Mouse (Mus musculus) adrenal gland, adult 18-20 months (tissue): ENCODE measurements around the gene Gm17571. TPM values are rescaled to one million over a fixed set of nuclear protein-coding genes. Genes with fewer than 3 reads are reported as not detected.
A peak's percentile ranks its signal among the peaks of the same experiment; 100 is the strongest.

Experiments
- DNase-seq, 2 experiments: peaks; one replicate each; pipeline ENCODE4 v3.0.0; 2021 to 2022; ENCODE audit warnings: low spot score in 2 of 2
- total RNA-seq, 2 experiments: library from RNA; stranded (reverse); gene quantifications; 1 replicate in 1 of 2; 2 replicates in 1 of 2; pipeline ENCODE4 v1.2.3; 2021

Gene Gm17571
- total RNA-seq, 2 experiments from 2014 or later = not detected

GRCm38 (mm10) chr9:13457774-13458173, 11.2 kb upstream of the Gm17571 start:
- DNase-seq = no peak

DNA sequence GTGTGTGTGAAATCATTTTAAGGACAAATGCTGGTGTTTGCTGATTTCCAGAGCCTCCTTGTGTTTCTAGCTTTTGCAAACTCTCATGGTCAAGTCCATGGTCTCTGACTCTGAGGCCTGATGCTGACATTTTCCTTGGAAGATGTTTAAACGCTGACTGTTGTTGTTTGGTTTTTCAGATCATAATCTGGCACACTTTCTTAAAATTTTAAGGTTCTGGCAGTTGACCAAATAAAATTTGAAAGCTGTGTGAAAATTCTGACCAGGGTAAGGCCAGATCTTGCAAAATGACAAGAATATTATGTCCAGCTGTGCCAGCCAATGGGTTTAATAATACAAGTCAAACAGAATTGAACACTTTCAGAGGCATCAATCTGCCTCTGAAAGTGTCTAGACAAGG, 8.7 kb upstream of the Gm17571 start:
- DNase-seq = no peak

DNA sequence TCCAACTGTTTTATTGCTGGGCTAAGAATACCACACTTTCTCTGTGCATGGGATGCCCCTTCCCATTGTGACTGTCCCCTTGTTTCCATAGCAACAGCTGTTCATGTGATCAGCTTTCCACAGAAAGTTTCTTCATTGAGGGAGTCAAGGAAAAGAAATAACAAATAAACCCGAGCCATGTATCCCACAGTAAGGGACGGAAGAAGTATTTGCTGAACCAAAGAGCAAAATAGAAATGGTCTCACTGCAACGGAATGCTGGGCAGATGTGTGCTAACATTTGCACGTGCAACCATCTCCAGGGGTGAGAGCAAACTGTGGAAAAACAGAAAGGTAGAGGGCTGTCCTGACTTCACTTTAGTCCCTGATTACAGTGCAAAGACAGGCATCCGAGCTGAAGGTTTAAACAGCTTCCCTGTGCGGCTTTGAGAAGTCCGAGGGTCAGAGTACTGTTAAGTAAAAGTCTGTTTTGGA, 8.1 kb upstream of the Gm17571 start:
- no peak for DNase-seq

DNA sequence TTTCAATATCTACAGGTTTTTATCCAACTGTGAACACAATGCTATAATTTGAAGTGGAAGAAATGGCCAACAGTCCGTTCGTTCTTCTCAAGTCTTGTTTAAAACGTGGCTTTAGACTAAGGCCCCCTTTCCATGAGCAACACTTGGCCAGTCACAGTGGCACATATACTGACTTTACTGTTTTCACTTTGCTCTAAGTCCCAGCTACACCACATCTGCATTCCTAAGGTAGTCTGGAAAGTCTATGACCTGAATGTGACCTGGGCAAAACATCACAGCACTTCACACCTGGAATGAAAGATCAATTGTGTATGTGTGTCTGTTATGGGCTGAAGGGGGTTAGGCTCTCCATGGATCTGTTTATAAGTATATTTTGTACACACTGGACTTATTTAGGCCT, 2.2 kb upstream of the Gm17571 start:
- DNase-seq = no peak

DNA sequence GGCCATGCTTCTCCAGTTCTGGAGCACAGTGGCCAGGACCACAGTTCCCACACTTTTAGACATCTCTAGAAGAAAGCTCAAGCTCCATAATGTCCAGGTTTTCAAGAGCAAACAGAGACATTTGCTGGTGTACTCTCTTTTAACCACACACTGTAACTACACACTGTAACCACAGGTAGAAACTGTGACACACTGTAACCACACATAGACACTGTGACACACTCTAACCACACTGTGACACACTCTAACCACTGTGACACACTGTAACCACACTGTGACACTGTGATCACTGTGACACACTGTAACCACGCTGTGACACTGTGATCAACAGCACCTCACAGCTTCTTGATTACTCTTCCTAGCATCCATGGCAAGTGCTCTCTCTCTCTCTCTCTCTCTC, 317 bp downstream of the Gm17571 start:
- no peak for DNase-seq

- no peak for DNase-seq
Measured at GRCm38 (mm10) chr9:13443484-13444211, 2.9 kb downstream of the Gm17571 start.

- DNase-seq = no peak
Measured at GRCm38 (mm10) chr9:13442012-13442735, 4.4 kb downstream of the Gm17571 start.

DNA sequence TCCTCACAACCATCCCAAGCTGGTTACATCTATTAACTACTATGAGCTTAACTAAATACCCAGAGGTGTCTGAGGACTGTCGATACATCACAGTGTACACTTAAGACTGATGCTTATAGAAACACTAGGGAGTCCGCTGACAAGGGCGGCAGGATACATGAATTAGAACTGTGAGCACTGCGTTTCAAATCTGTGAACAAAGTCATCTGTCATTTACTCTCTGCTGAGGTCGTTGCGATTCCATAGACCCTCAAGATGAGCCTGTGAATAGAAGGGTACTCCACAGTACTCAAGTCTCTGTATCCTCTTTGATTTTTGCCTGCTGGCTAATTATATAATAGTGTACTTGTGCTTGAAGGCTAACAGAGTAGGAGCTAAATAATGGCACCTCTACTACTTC, 5.6 kb downstream of the Gm17571 start:
- no peak for DNase-seq

- DNase-seq = peak in 1 of 2 experiments; percentile 45
Measured at GRCm38 (mm10) chr9:13433501-13434090, 13.0 kb downstream of the Gm17571 start.

DNA sequence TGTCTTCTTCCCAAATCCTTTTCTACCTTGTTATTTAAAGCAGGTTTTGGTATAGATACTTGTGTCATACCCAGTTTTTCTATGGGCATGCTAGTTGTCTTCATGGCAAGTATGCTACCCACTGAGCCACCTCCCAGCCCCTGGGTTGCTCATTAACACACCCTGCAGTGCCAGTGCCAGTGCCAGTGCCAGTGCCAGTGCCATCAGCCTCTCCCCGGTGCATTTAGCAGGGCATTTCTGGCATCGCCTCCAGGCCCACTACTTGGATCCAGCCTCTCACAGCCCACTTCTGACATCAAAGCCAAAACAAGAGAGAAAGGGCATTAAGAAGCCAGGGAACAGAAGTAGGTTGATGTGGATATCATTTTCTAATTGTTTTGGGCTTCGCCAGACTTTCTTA, 14.9 kb downstream of the Gm17571 start:
- no peak for DNase-seq

- DNase-seq = no peak
Measured at GRCm38 (mm10) chr9:13430744-13431143, 15.8 kb downstream of the Gm17571 start.

DNA sequence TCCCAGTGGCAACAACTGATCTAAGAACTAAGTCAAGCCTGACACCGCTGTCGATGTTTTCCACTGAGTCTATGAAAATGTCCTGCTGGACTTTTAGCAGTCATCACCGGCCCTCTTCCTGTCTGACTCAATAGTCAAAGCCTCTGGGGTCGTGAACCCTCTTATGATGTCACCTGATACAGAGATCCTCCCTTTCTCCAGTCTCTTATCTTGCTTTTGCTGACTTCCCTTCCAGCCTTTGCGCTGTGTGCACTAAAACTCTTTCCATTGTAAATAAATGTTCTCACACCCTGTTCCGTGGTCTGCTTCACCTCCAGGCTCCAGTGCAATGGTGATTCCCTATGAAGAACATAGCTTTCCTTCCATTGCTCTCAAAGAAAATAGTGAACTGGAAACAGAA, 16.3 kb downstream of the Gm17571 start:
- no peak for DNase-seq

- no peak for DNase-seq
Measured at GRCm38 (mm10) chr9:13429477-13430125, 17.0 kb downstream of the Gm17571 start.

DNA sequence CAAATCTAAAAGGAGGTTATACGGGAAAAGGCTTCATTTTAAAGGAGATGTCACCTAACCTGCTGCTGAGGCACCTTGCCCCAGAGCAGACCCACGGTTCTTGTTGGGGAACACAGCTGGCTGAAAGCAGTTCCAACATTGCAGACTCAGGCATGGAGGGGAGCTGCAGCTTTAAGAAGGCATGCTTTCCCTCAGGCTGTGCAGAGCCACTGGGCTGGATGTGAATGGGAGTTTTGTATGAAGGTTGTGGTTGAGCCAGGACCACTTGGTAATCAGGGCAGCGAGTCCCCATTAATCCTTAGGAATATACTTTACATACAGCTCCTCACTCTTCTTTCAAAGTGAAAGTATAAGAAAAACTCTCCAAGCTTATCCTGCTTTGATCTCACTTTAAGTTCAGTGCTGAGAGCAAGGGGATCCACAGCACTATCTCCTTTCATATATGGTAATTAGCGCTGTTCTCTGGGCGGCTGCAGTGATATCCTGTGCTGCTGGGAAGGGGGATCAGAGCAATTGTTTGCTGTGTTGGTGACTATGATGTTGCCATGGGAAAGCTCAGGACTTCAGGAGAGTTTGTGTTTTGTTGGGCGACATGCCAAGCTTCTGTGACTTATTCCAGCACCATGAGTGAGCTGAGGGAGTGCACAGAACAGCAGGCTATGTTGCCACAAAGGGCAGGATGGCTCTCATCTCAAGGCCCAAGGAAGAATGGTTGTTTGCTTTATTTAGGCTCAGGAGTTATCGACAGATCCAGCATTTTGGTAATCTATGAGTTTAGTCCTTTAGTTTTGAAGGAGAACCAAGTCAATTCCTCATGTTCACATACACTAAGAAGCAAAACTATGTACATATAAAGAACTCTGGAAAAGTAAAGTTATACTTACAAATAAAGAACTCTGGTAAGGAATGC, 21.3 kb downstream of the Gm17571 start:
- peak; percentile 50 to 53 for DNase-seq

DNA sequence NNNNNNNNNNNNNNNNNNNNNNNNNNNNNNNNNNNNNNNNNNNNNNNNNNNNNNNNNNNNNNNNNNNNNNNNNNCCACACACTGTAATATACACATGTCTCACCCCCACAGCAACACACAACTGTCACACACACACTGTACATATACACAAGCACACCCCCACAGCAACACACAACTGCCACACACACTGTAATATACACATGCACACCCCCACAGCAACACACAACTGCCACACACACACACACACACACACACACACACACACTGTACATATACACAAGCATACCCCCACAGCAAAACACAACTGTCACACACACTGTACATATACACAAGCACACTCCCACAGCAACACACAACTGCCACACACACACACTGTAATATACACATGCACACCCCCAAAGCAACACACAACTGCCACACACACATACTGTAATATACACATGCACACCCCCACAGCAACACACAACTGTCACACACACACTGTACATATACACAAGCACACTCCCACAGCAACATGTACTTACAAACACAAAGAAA, 32.3 kb downstream of the Gm17571 start:
- DNase-seq = no peak

Other genes starting within 250 kb of the Gm17571 start
- 1 to 10 TPM; 5.9 to 6.6 TPM for gene Jrkl, start 200.9 kb downstream of the Gm17571 start, total RNA-seq
- gene Ccdc82, start 199.8 kb downstream of the Gm17571 start, total RNA-seq = 10 to 100 TPM; 14.4 to 15.2 TPM
- gene Maml2, start 148.8 kb downstream of the Gm17571 start, total RNA-seq = 1 to 10 TPM; 5.0 to 6.5 TPM